Mouse (Mus musculus) kidney, embryonic 14.5 days (tissue): ENCODE data around the gene Plekhh1. TPM values are rescaled to one million over a fixed set of nuclear protein-coding genes. Genes with fewer than 3 reads are reported as not detected.

Experiments
- ATAC-seq: fragments of 200-750 bp; cut with Nextera tagmentation; 2 replicates; pipeline ENCODE4 v1.8.0; 2017; ENCODE audit warnings: moderate number of reproducible peaks, mild to moderate bottlenecking, moderate TSS enrichment, moderate library complexity; ENCODE audit not compliant: low FRiP score, low TSS enrichment
- H3K27ac ChIP-seq: fragments of 300-500 bp; sonication (generic); 2 replicates; pipeline ENCODE4 v1.5.1; 2014; ENCODE audit warnings: low read depth, mild to moderate bottlenecking, low read length, moderate library complexity, mixed read lengths
- H3K27me3 ChIP-seq: fragments of 300-500 bp; sonication (generic); 2 replicates; pipeline ENCODE4 v1.6.1; 2014; ENCODE audit warnings: mild to moderate bottlenecking, low read length; ENCODE audit not compliant: control insufficient read depth, insufficient read depth
- H3K36me3 ChIP-seq: fragments of 300-500 bp; sonication (generic); 2 replicates; pipeline ENCODE4 v1.6.1; 2014; ENCODE audit warnings: low read length, mixed read lengths; ENCODE audit not compliant: control insufficient read depth, insufficient read depth
- H3K4me1 ChIP-seq: fragments of 300-500 bp; sonication (generic); 2 replicates; pipeline ENCODE4 v1.6.1; 2014; ENCODE audit warnings: low read length, mixed read lengths; ENCODE audit not compliant: control insufficient read depth, insufficient read depth
- H3K4me2 ChIP-seq: fragments of 300-500 bp; sonication (generic); replicated peaks from 2 replicates; pipeline ENCODE4 v1.6.1; 2014; ENCODE audit warnings: low read depth, mild to moderate bottlenecking, low read length
- H3K4me3 ChIP-seq: fragments of 300-500 bp; sonication (generic); 2 replicates; pipeline ENCODE4 v1.5.1; 2014; ENCODE audit warnings: mild to moderate bottlenecking, low read length
- H3K9ac ChIP-seq: fragments of 300-500 bp; sonication (generic); 2 replicates; pipeline ENCODE4 v1.6.1; 2014; ENCODE audit warnings: low read depth, mild to moderate bottlenecking, low read length, moderate library complexity
- H3K9me3 ChIP-seq: fragments of 300-500 bp; sonication (generic); 2 replicates; pipeline ENCODE4 v1.6.1; 2016; ENCODE audit warnings: low read length; ENCODE audit not compliant: control insufficient read depth
- WGBS: fragments of 180-500 bp; shearing (Covaris S2); extraction: QIAGEN DNeasy Blood & Tissue Kit; methylation state at CpG from one replicate; pipeline ENCODE4 v1.1.7; 2014; 5-methylcytosine and 5-hydroxymethylcytosine counted together
- polyA plus RNA-seq: library from polyadenylated mRNA; unstranded; fragments of >200 nt; fragmentation: Nextera tagmentation; extraction: Ambion mirVana; gene quantifications from 2 replicates; pipeline ENCODE4 v1.2.1, GENCODE M21; 2014

The Plekhh1 gene
- polyA plus RNA-seq, 1 experiment from 2014 or later, result 7.9 TPM

DNA sequence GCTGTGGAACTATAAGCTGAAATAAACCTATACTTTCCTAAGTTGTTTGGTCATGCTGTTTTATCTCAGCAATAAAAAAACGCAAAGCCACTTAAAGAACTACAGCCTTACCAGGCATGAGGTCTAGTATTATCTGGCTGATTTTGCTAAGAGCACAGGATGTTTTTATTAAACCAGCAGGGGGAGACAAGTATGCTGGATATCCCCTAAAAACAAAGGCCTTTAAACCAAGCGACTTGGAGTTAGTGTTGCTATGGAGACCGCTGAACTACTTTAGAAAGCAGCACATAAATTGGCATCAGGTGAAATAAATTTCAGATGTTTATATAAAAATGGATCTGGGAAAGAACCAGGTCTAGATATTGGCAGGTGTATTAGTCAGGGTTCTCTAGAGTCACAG is 93.9 kb downstream of the Plekhh1 start:
- H3K4me2 ChIP-seq, result no peak overlapping the region
- no peaks in the 10 kb centered on the region for H3K9me3 ChIP-seq
- no peaks in the 10 kb centered on the region for H3K4me1 ChIP-seq
- H3K4me3 ChIP-seq, result no peak overlapping the region
- H3K9ac ChIP-seq, result no peak overlapping the region
- WGBS, result 36% methylated on average over 3 of the region's 3 CpGs
- no peaks in the 10 kb centered on the region for H3K36me3 ChIP-seq
- H3K27me3 ChIP-seq, result no peaks in the 10 kb centered on the region
- no peak for ATAC-seq
- H3K27ac ChIP-seq, result no peak overlapping the region

DNA sequence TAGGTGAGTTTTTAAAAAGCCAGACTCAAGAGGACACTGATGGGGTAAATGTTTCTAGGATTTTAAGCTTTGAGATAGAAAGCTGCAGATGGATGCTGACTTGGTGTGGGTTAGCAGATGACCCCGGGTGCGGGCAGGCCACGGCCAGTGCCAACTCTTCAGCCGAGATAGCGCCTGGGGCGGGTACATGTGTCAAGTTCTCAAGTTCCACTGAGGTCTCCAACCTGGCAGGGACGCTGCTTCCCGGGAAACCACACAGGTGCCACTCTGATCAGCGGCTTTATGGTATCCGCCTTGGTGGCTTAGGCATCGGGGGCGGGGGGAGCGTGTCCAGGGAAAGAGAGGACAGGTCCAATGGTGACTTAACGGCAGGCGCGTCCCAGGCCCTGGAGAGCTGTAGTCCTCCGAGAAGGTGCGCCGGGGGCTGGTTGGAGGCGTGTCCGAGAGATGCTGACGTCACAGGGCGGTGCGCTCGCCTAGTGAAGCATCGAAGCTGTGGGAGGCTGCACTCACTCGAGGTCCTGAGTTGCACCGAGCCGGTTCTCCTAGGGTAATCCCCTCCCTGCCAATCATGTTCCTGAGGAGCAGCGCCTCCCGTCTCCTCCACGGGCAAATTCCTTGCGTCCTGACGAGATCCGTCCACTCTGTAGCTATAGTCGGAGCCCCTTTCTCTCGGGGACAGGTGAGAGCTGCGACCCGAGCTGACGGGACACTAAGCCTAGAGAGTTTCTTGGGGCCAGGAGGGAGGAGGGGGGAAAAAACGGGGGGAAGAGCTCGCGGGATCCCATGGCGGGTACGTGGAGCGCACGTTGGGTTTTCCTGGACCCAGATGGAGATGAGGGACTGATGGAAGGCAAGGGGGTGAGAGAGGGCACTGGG is 101.6 kb downstream of the Plekhh1 start, which contains the start of gene Arg2:
TSS of gene Arg2 (plus strand) at position 479 of the 879 bp plus-strand sequence.
- H3K27me3 ChIP-seq, result peaks cover 32% of the 10 kb centered on the region
- H3K4me2 ChIP-seq, result peak within 1 kb of the TSS; percentile 49
- H3K36me3 ChIP-seq, result no peaks in the 10 kb centered on the region
- peak within 1 kb of the TSS; percentile 31 for H3K4me3 ChIP-seq
- WGBS, result under 1% methylated on average over 47 of the region's 47 CpGs
- no peak within 1 kb of the TSS for H3K27ac ChIP-seq
- H3K9ac ChIP-seq, result peak within 1 kb of the TSS; percentile 24
- no peaks in the 10 kb centered on the region for H3K4me1 ChIP-seq
- peak; percentile 98 for ATAC-seq
- H3K9me3 ChIP-seq, result no peaks in the 10 kb centered on the region

Other genes starting within 250 kb of the Plekhh1 start
- 65.2 and 81.8 TPM in 2 replicates for gene Atp6v1d, start 167.5 kb upstream of the Plekhh1 start, polyA plus RNA-seq
- 245 and 270 TPM in 2 replicates for gene Eif2s1, start 167.3 kb upstream of the Plekhh1 start, polyA plus RNA-seq
- 3.5 and 3.6 TPM in 2 replicates for gene Plek2, start 122.2 kb upstream of the Plekhh1 start, polyA plus RNA-seq
- gene Tmem229b, start 21.5 kb upstream of the Plekhh1 start, polyA plus RNA-seq, result 2.3 and 2.9 TPM in 2 replicates
- 27.1 and 36.4 TPM in 2 replicates for gene Pigh, start 60.5 kb downstream of the Plekhh1 start, polyA plus RNA-seq
- 17.5 and 18.0 TPM in 2 replicates for gene Arg2, start 101.6 kb downstream of the Plekhh1 start, polyA plus RNA-seq
- gene Vti1b, start 143.5 kb downstream of the Plekhh1 start, polyA plus RNA-seq, result 77.5 and 80.4 TPM in 2 replicates
- gene Rdh11, start 163.1 kb downstream of the Plekhh1 start, polyA plus RNA-seq, result 16.6 and 27.2 TPM in 2 replicates
- gene Rdh12, start 179.8 kb downstream of the Plekhh1 start, polyA plus RNA-seq, result 2.2 and 3.3 TPM in 2 replicates